ENCODE assay signal across 13 mouse cellular contexts in the genomic region with DNA sequence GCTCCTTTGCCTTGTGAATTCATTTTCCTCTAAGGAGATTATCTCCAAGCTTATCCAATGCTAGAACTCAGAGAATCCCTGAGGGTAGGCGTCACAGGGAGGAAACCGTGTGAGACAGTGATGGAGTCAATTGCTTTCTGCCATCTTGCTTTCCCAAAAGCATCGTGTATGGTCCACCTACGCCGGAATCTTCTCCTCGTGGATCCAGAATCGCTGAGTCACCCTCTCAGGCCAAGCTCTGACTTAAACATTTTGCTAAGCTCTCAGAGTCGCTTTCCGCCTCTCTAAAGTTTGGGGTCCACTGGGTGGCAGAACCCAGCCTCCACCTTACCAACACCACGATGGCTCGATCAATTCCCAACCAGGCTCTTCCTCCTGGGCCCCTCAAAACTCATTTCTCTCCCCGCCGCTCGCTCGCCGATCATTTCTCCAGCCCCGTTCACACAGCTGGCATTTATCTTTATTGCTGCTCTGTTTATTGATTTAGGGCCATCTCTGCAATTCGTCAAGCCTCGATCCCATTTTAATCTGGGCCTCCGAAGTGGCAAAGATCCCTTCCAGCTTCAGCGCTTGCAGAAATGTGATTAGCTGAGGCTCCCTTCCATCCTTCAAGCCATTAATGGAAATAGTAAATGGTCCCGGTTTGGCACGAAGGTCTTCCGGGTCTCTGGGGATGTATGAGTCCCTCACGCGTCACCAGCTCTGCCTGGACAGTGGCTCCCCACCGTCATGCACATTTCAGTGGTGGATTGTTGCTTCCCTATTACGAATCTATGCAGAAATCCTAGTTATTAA. TPM values are rescaled to one million over a fixed set of nuclear protein-coding genes. Genes with fewer than 3 reads are reported as not detected.
DNase-seq lines count a peak whose midpoint lies in the region; ATAC-seq and TF ChIP-seq lines count a peak whose summit lies in the region.
"Had no signal": no experiment of that assay in that cellular context is flagged by ENCODE, and none has a peak within 500 bp of the region (broad histone marks: within the 10 kb centered on the region; RNA-seq: fewer than 3 reads in every experiment).

No protein-coding gene starts in this region.

- H3K27ac ChIP-seq in hindbrain, embryonic 12.5 days, result peak overlapping the region; percentile 13; the same call in 1 of the 2 replicates
- H3K27ac ChIP-seq in hindbrain, postnatal 0 days, result no peak overlapping the region
- 0 out of 2 replicates have a peak overlapping the region, but pooled peaks have one; percentile 20 for H3K27ac ChIP-seq in neural tube, embryonic 11.5 days (ENCODE audit: low read depth, low read length)
- H3K27ac ChIP-seq in forebrain, embryonic 13.5 days, result no peak overlapping the region
- H3K27ac ChIP-seq: kidney, postnatal 0 days; limb, embryonic 15.5 days had no signal

- H3K36me3 ChIP-seq in hindbrain, embryonic 12.5 days, result no peaks in the 10 kb centered on the region
- no peaks in the 10 kb centered on the region for H3K36me3 ChIP-seq in hindbrain, postnatal 0 days (ENCODE audit: insufficient read depth, low read length)
- no peaks in the 10 kb centered on the region for H3K36me3 ChIP-seq in E14TG2a.4 (ENCODE audit: insufficient read depth, low read length)
- no peaks in the 10 kb centered on the region for H3K36me3 ChIP-seq in neural tube, embryonic 11.5 days (ENCODE audit: control insufficient read depth, insufficient read depth, low read length)
- no peaks in the 10 kb centered on the region for H3K36me3 ChIP-seq in forebrain, embryonic 13.5 days (ENCODE audit: poor library complexity, severe bottlenecking)
- H3K36me3 ChIP-seq: limb, embryonic 15.5 days had no signal

- no peak overlapping the region for H3K9ac ChIP-seq in hindbrain, embryonic 12.5 days
- no peak overlapping the region for H3K9ac ChIP-seq in hindbrain, postnatal 0 days (replicated peaks; ENCODE audit: low read length)
- H3K9ac ChIP-seq in neural tube, embryonic 11.5 days (ENCODE audit: low read length), result no peak overlapping the region
- H3K9ac ChIP-seq in forebrain, embryonic 13.5 days, result no peak overlapping the region
- H3K9ac ChIP-seq: limb, embryonic 15.5 days had no signal

- H3K4me1 ChIP-seq in hindbrain, embryonic 12.5 days, result peaks cover 43% of the 10 kb centered on the region
- H3K4me1 ChIP-seq in hindbrain, postnatal 0 days (ENCODE audit: insufficient read depth, low read length), result 0 out of 2 replicates have a peak, but pooled peaks cover 4% of the 10 kb centered on the region
- peaks cover 21% of the 10 kb centered on the region for H3K4me1 ChIP-seq in E14TG2a.4 (replicated peaks; ENCODE audit: low read depth, low read length)
- H3K4me1 ChIP-seq in neural tube, embryonic 11.5 days (ENCODE audit: control insufficient read depth, insufficient read depth, low read length), result peaks cover 10% of the 10 kb centered on the region; the same call in 1 of the 2 replicates
- H3K4me1 ChIP-seq in forebrain, embryonic 13.5 days, result peaks cover 5% of the 10 kb centered on the region; the same call in 1 of the 2 replicates

- WGBS in hindbrain, embryonic 12.5 days, result 70% methylated on average over 28 of the region's 28 CpGs
- 66% methylated on average over 28 of the region's 28 CpGs for WGBS in hindbrain, postnatal 0 days
- 60% methylated on average over 28 of the region's 28 CpGs for WGBS in neural tube, embryonic 11.5 days
- WGBS in forebrain, embryonic 13.5 days, result 83% methylated on average over 28 of the region's 28 CpGs

- no peak overlapping the region for H3K4me2 ChIP-seq in hindbrain, embryonic 12.5 days (replicated peaks)
- no peak overlapping the region for H3K4me2 ChIP-seq in hindbrain, postnatal 0 days (ENCODE audit: low read depth, low read length)
- no peak overlapping the region for H3K4me2 ChIP-seq in neural tube, embryonic 11.5 days (ENCODE audit: low read depth)
- H3K4me2 ChIP-seq in forebrain, embryonic 13.5 days, result no peak overlapping the region
- H3K4me2 ChIP-seq: limb, embryonic 15.5 days had no signal

- H3K27me3 ChIP-seq in hindbrain, embryonic 12.5 days, result peaks cover 3% of the 10 kb centered on the region; the same call in 1 of the 2 replicates
- no peaks in the 10 kb centered on the region for H3K27me3 ChIP-seq in hindbrain, postnatal 0 days (ENCODE audit: insufficient read depth, low read length)
- peaks cover 35% of the 10 kb centered on the region for H3K27me3 ChIP-seq in E14TG2a.4 (ENCODE audit: insufficient read depth, low read length)
- H3K27me3 ChIP-seq in neural tube, embryonic 11.5 days (ENCODE audit: control insufficient read depth, insufficient read depth, low read length), result no peaks in the 10 kb centered on the region
- peaks cover 12% of the 10 kb centered on the region; the same call in 1 of the 2 replicates for H3K27me3 ChIP-seq in forebrain, embryonic 13.5 days

- no peak overlapping the region for H3K4me3 ChIP-seq in hindbrain, embryonic 12.5 days
- H3K4me3 ChIP-seq in hindbrain, postnatal 0 days (ENCODE audit: low read length), result no peak overlapping the region
- peak overlapping the region; percentile 45 for H3K4me3 ChIP-seq in E14TG2a.4 (replicated peaks; ENCODE audit: low read length)
- no peak overlapping the region for H3K4me3 ChIP-seq in neural tube, embryonic 11.5 days (ENCODE audit: low read depth, low read length)
- H3K4me3 ChIP-seq in forebrain, embryonic 13.5 days, result no peak overlapping the region
- H3K4me3 ChIP-seq: erythroblast, embryonic 14.5 days; limb, embryonic 15.5 days had no signal

- TF ChIP-seq CTCF in hindbrain, postnatal 0 days (IDR thresholded peaks at IDR 0.05; ENCODE audit: low read depth), result no peak
- no peak for TF ChIP-seq CTCF in E14TG2a.4 (conservative IDR thresholded peaks at IDR 0.05; ENCODE audit: low read length)

- ATAC-seq in hindbrain, embryonic 12.5 days (ENCODE audit: low FRiP score), result no peak
- ATAC-seq in hindbrain, postnatal 0 days, result no peak
- no peak for ATAC-seq in neural tube, embryonic 11.5 days (ENCODE audit: insufficient read depth, low FRiP score, low TSS enrichment)
- ATAC-seq in forebrain, embryonic 13.5 days, result no peak

- H3K9me3 ChIP-seq in hindbrain, embryonic 12.5 days (replicated peaks), result no peaks in the 10 kb centered on the region
- no peaks in the 10 kb centered on the region for H3K9me3 ChIP-seq in hindbrain, postnatal 0 days (ENCODE audit: low read length)
- peaks cover 11% of the 10 kb centered on the region for H3K9me3 ChIP-seq in E14TG2a.4 (ENCODE audit: low read length)
- H3K9me3 ChIP-seq in neural tube, embryonic 11.5 days (ENCODE audit: control insufficient read depth, low read length), result no peaks in the 10 kb centered on the region
- H3K9me3 ChIP-seq in forebrain, embryonic 13.5 days (replicated peaks), result no peaks in the 10 kb centered on the region
- H3K9me3 ChIP-seq: limb, embryonic 15.5 days had no signal

- no peak for DNase-seq in hindbrain, postnatal 0 days (ENCODE audit: low spot score)
- DNase-seq in MN1 (ENCODE audit: low spot score), result peak; percentile 88
- DNase-seq in neural tube, embryonic 11.5 days (ENCODE audit: low spot score), result no peak
- no peak for DNase-seq in cerebellum, postnatal 4 days (ENCODE audit: low spot score in 2 of 2)
- DNase-seq: adrenal gland, postnatal 25 days; layer of hippocampus, adult 9-11 months; spleen, adult 18-20 months had no signal

RNA-seq across cellular contexts. Expression of a gene that starts 38.4 kb away (rescaled TPM):
- polyA plus RNA-seq in hindbrain, embryonic 12.5 days (2016; fragmentation: Nextera tagmentation; extraction: Ambion mirVana), result 196 and 206 TPM in 2 replicates
- total RNA-seq in hindbrain, postnatal 0 days (2014; rRNA removed), result 212 and 217 TPM in 2 replicates
- polyA plus RNA-seq in hindbrain, postnatal 0 days (2015; fragmentation: Nextera tagmentation; extraction: Ambion mirVana), result 265 and 288 TPM in 2 replicates
- 150 and 162 TPM in 2 replicates for polyA plus RNA-seq in neural tube, embryonic 11.5 days (2014; fragmentation: Nextera tagmentation; extraction: Ambion mirVana)
- polyA plus RNA-seq in forebrain, embryonic 13.5 days (2015; fragmentation: Nextera tagmentation; extraction: Ambion mirVana), result 153 and 167 TPM in 2 replicates

RNA-seq across cellular contexts. Expression of a gene that starts 38.7 kb away (rescaled TPM):
- 312 and 347 TPM in 2 replicates for polyA plus RNA-seq in hindbrain, embryonic 12.5 days (2016; fragmentation: Nextera tagmentation; extraction: Ambion mirVana)
- 211 and 228 TPM in 2 replicates for total RNA-seq in hindbrain, postnatal 0 days (2014; rRNA removed)
- polyA plus RNA-seq in hindbrain, postnatal 0 days (2015; fragmentation: Nextera tagmentation; extraction: Ambion mirVana), result 247 and 259 TPM in 2 replicates
- polyA plus RNA-seq in neural tube, embryonic 11.5 days (2014; fragmentation: Nextera tagmentation; extraction: Ambion mirVana), result 350 and 400 TPM in 2 replicates
- polyA plus RNA-seq in forebrain, embryonic 13.5 days (2015; fragmentation: Nextera tagmentation; extraction: Ambion mirVana), result 304 and 357 TPM in 2 replicates

Comparison
In these comparisons a context has a peak if more than half of its experiments do, and no peak if none do; other contexts are left out.
1. H3K27ac ChIP-seq: peak in hindbrain, embryonic 12.5 days (single experiment) and neural tube, embryonic 11.5 days (single experiment); none in hindbrain, postnatal 0 days (single experiment) and forebrain, embryonic 13.5 days (single experiment).